Mouse (Mus musculus): ENCODE results near the gene Fap. TPM values are rescaled to one million over a fixed set of nuclear protein-coding genes. Genes with fewer than 3 reads are reported as not detected.

The Fap gene
- polyA plus RNA-seq, 1 experiment = 0.64 TPM

GRCm38 (mm10) chr2:62589333-62589732 is 15.5 kb upstream of the Fap start:
- DNase-seq = no peak
- Histone ChIP-seq H3K4me3 (replicated peaks; ENCODE audit: extremely low read depth, low read depth, low read length) (no peak overlapping the region), H3K4me1 (ENCODE audit: control insufficient read depth, insufficient read depth, low read length) (no peaks in the 10 kb centered on the region)
- WGBS = 44% methylated on average over 4 of the region's 4 CpGs
- TF ChIP-seq POLR2A (IDR thresholded peaks at IDR 0.05; ENCODE audit: borderline replicate concordance, extremely low read depth, low read depth, low read length) (no peak), CTCF (IDR thresholded peaks at IDR 0.05; ENCODE audit: insufficient read depth, low read length) (no peak)

DNA sequence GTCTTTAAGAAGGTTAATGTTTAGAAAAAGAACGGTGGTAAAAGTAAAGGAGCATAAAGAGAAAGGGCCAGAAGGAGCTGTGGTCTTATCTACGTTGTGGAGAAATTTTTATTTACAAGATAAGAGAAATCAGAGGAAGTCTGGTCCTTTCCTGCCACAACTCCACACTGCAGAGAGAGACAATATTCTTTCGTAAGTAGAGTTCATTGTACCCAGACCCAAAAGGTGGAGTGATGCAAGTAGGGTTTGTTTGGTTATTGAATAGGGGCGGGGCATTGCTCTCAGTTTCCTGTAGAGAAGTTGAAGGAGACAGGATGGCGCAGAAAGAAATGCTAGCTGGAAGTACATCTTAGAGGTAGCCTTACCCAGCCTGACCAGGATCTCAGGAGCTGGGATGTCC is 11.9 kb upstream of the Fap start:
- no peak for DNase-seq
- TF ChIP-seq POLR2A (IDR thresholded peaks at IDR 0.05; ENCODE audit: borderline replicate concordance, extremely low read depth, low read depth, low read length) (no peak), CTCF (IDR thresholded peaks at IDR 0.05; ENCODE audit: insufficient read depth, low read length) (no peak)
- WGBS = 45% methylated on average over 5 of the region's 5 CpGs
- Histone ChIP-seq H3K4me3 (replicated peaks; ENCODE audit: extremely low read depth, low read depth, low read length) (no peak overlapping the region), H3K4me1 (ENCODE audit: control insufficient read depth, insufficient read depth, low read length) (no peaks in the 10 kb centered on the region)

- TF ChIP-seq CTCF (IDR thresholded peaks at IDR 0.05; ENCODE audit: insufficient read depth, low read length) (no peak), POLR2A (IDR thresholded peaks at IDR 0.05; ENCODE audit: borderline replicate concordance, extremely low read depth, low read depth, low read length) (no peak)
- WGBS = 61% methylated on average over 3 of the region's 3 CpGs
- Histone ChIP-seq H3K4me3 (replicated peaks; ENCODE audit: extremely low read depth, low read depth, low read length) (no peak overlapping the region), H3K4me1 (ENCODE audit: control insufficient read depth, insufficient read depth, low read length) (no peaks in the 10 kb centered on the region)
- no peak for DNase-seq
Observed at GRCm38 (mm10) chr2:62574962-62575361, 1.1 kb upstream of the Fap start.

GRCm38 (mm10) chr2:62574250-62574649 is 375 bp upstream of the Fap start:
- Histone ChIP-seq H3K4me1 (ENCODE audit: control insufficient read depth, insufficient read depth, low read length) (no peaks in the 10 kb centered on the region), H3K4me3 (replicated peaks; ENCODE audit: extremely low read depth, low read depth, low read length) (no peak overlapping the region)
- no peak for DNase-seq
- no peak for TF ChIP-seq CTCF (IDR thresholded peaks at IDR 0.05; ENCODE audit: insufficient read depth, low read length)
- no peak for TF ChIP-seq POLR2A (IDR thresholded peaks at IDR 0.05; ENCODE audit: borderline replicate concordance, extremely low read depth, low read depth, low read length)
- 69% methylated on average over 7 of the region's 7 CpGs for WGBS

DNA sequence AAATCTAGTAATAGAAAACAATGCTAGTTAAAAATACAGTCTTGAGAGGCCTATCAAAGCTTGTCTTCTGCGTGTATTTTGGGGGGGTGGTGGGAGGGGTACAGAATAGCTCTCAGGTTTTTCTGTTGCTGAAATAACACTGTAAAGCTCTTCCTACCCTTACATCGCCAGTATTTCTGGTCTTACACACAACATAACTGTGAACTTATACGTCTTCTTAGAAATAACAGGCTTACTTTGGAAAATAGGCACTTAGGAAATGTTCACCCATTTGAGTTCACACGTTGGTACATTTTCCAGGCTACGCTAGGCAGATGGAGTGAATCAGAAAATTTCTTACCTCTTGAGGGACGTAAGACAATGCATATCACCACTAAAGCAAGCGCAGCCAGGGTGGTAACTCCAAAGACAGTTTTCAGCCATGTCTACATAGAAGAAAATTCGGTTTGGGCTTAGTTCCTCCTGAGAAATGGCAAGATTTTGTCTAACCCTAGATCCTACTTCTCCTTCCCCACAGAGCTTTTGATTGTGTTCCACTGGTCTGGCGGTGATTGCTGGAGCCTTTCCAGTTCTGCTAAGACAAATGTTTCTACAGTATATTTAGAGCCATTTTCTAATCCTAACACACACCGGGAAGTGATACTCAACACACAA is 649 bp downstream of the Fap start:
- 69% methylated on average over 10 of the region's 10 CpGs for WGBS
- TF ChIP-seq POLR2A (IDR thresholded peaks at IDR 0.05; ENCODE audit: borderline replicate concordance, extremely low read depth, low read depth, low read length) = no peak
- no peak for DNase-seq
- Histone ChIP-seq H3K4me1 (ENCODE audit: control insufficient read depth, insufficient read depth, low read length) (no peaks in the 10 kb centered on the region), H3K4me3 (replicated peaks; ENCODE audit: extremely low read depth, low read depth, low read length) (no peak overlapping the region)

DNA sequence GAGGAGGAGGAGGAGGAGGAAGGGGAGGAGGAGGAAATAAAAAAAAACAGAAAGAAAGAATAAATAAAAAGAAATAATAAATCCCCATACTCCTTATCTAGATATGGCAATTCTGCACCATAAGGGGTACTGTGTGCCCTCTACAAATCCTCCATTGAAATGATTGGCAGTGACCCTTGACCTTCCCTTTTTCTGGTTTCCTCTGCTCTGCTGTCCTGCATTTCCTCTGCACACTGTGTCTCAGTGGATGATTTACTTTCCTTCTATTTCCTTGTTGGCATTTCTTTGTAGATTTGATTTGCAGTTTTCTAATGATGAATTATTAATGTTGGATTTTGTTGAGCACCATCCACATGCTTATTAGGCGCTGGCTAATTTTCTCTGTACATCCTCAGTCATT is 9.2 kb downstream of the Fap start:
- WGBS = 86% methylated on average over 1 of the region's 1 CpGs

GRCm38 (mm10) chr2:62562661-62563485 is 11.0 kb downstream of the Fap start:
- 60% methylated on average over 5 of the region's 5 CpGs for WGBS
- no peak for DNase-seq
- no peaks in the 10 kb centered on the region for H3K4me1 ChIP-seq (ENCODE audit: control insufficient read depth, insufficient read depth, low read length)
- TF ChIP-seq POLR2A (IDR thresholded peaks at IDR 0.05; ENCODE audit: borderline replicate concordance, extremely low read depth, low read depth, low read length) = no peak
- no peak for TF ChIP-seq CTCF (IDR thresholded peaks at IDR 0.05; ENCODE audit: insufficient read depth, low read length)
- H3K4me3 ChIP-seq (replicated peaks; ENCODE audit: extremely low read depth, low read depth, low read length) = no peak overlapping the region

More for the DNA sequence above, 9.2 kb downstream of the Fap start:
- DNase-seq = no peak
- Histone ChIP-seq H3K4me1 (ENCODE audit: control insufficient read depth, insufficient read depth, low read length) (no peaks in the 10 kb centered on the region), H3K4me3 (replicated peaks; ENCODE audit: extremely low read depth, low read depth, low read length) (no peak overlapping the region)
- no peak for TF ChIP-seq CTCF (IDR thresholded peaks at IDR 0.05; ENCODE audit: insufficient read depth, low read length)
- no peak for TF ChIP-seq POLR2A (IDR thresholded peaks at IDR 0.05; ENCODE audit: borderline replicate concordance, extremely low read depth, low read depth, low read length)

DNA sequence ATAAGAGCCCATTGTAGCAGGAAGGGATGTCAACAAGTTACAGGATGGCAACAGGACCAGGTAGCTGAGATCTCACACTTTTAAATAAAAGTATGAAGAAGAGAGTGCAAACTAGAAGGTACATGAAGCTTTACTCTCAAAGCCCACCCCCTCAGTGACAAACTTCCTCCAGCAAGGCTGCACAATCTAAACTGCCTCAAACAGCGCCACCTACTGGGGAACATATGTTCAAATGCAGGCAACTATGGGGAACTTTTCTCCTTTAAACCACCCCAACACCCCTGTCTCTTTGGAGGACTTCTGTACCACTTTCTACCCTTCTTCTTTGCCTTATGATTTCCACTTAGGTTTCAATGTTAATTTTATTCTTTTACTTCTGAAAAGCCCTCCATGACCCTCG is 16.5 kb downstream of the Fap start:
- H3K4me1 ChIP-seq (ENCODE audit: control insufficient read depth, insufficient read depth, low read length) = no peaks in the 10 kb centered on the region
- TF ChIP-seq POLR2A (IDR thresholded peaks at IDR 0.05; ENCODE audit: borderline replicate concordance, extremely low read depth, low read depth, low read length) (no peak), CTCF (IDR thresholded peaks at IDR 0.05; ENCODE audit: insufficient read depth, low read length) (no peak)
- H3K4me3 ChIP-seq (replicated peaks; ENCODE audit: extremely low read depth, low read depth, low read length) = no peak overlapping the region
- 77% methylated on average over 2 of the region's 2 CpGs for WGBS
- no peak for DNase-seq

GRCm38 (mm10) chr2:62556349-62556748 is 17.5 kb downstream of the Fap start:
- 86% methylated on average over 9 of the region's 9 CpGs for WGBS
- TF ChIP-seq CTCF (IDR thresholded peaks at IDR 0.05; ENCODE audit: insufficient read depth, low read length) = no peak
- TF ChIP-seq POLR2A (IDR thresholded peaks at IDR 0.05; ENCODE audit: borderline replicate concordance, extremely low read depth, low read depth, low read length) = no peak
- no peaks in the 10 kb centered on the region for H3K4me1 ChIP-seq (ENCODE audit: control insufficient read depth, insufficient read depth, low read length)
- DNase-seq = no peak
- H3K4me3 ChIP-seq (replicated peaks; ENCODE audit: extremely low read depth, low read depth, low read length) = no peak overlapping the region

DNA sequence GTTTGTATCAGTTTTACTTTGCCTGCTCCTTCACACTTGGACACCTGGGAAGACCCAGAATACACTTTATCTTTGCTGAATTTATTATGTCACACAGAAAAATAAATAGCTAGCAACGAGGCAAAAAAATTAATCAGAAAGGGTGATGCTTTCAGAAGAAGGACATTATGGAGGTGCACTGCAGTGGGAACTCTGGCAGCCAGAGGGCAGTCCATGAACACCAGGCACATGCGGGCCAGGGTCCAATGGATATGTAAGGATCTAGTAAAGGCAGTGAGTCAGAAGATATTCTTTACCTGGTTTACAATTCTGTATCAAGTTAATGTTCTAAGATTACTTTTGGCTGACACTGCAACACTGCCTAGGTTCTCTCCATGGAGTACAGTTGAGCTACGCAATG is 24.2 kb downstream of the Fap start:
- WGBS = 72% methylated on average over 3 of the region's 3 CpGs
- TF ChIP-seq POLR2A (IDR thresholded peaks at IDR 0.05; ENCODE audit: borderline replicate concordance, extremely low read depth, low read depth, low read length) (no peak), CTCF (IDR thresholded peaks at IDR 0.05; ENCODE audit: insufficient read depth, low read length) (0 out of 2 replicates have a peak, but pooled peaks have one; percentile 19)
- DNase-seq = no peak
- Histone ChIP-seq H3K4me1 (ENCODE audit: control insufficient read depth, insufficient read depth, low read length) (no peaks in the 10 kb centered on the region), H3K4me3 (replicated peaks; ENCODE audit: extremely low read depth, low read depth, low read length) (no peak overlapping the region)
